Mouse (Mus musculus) left cerebral cortex, adult 2 months (tissue): ENCODE results near the gene Ubb. TPM values are rescaled to one million over a fixed set of nuclear protein-coding genes. Genes with fewer than 3 reads are reported as not detected.
"Not testable (repeated sequence)": the region's sequence is repeated elsewhere in the genome, so short reads cannot be mapped to it uniquely, and the experiment has no call there.

ENCODE experiments used
- DNase-seq, 2 experiments: peaks; one replicate each; pipeline ENCODE4 v3.0.0; 2021 to 2022; ENCODE audit warnings: low spot score in 2 of 2, mixed read lengths in 1 of 2; ENCODE audit errors: extremely low spot score in 1 of 2
- H3K27ac ChIP-seq: fragments of 200-600 bp; 2 replicates; pipeline ENCODE4 v1.8.1; 2022
- H3K4me3 ChIP-seq: fragments of 200-600 bp; 2 replicates; pipeline ENCODE4 v1.8.1; 2022
- CTCF ChIP-seq: fragments of 200-600 bp; IDR thresholded peaks from 2 replicates; pipeline ENCODE4 v1.8.1; 2022; ENCODE audit warnings: antibody characterized with exemption, mild to moderate bottlenecking, moderate library complexity
- intact Hi-C: fragments of 180-260 bp; cut with DNase I; formaldehyde crosslinking; loops from one replicate; pipeline ENCODE4 v1.15.1; 2025
- long read RNA-seq, 2 experiments: library from polyadenylated mRNA; stranded (forward); transcript quantifications; one replicate each; pipeline ENCODE4 v2.0.0; 2021; ENCODE audit warnings: borderline mapping rate in 2 of 2
- total RNA-seq, 2 experiments: library from RNA; stranded (reverse); gene quantifications; 2 replicates each; pipeline ENCODE4 v1.2.3; 2021

The Ubb gene
- total RNA-seq: 1,000 to 10,000 TPM; 1,603 to 1,693 TPM
- long read RNA-seq, experiment 1, transcript Ubb-201 (2 exons, 1,499 nt): major isoform, 3,583 of 3,621 reads
- long read RNA-seq, experiment 1, transcript Ubb-202 (2 exons, 890 nt): minor isoform, 6 of 3,621 reads
- long read RNA-seq, experiment 1, partial matches to known transcripts: 0 of 3,621 reads
- long read RNA-seq, experiment 1, other reads (novel, unspliced or antisense): 32 of 3,621 reads
- long read RNA-seq, experiment 2, transcript Ubb-201 (2 exons, 1,499 nt): major isoform, 2,316 of 2,343 reads
- long read RNA-seq, experiment 2, partial matches to known transcripts: 0 of 2,343 reads
- long read RNA-seq, experiment 2, other reads (novel, unspliced or antisense): 24 of 2,343 reads

GRCm38 (mm10) chr11:62550727-62551225 is at the start of gene Ubb:
Gene Ubb (plus strand): TSS chr11:62551171.
- peak; percentile 98 to 99 for DNase-seq
- Histone ChIP-seq H3K27ac (peak within 1 kb of the TSS; percentile 100), H3K4me3 (peak within 1 kb of the TSS; percentile 75)
- intact Hi-C loops: loop anchor here (1.0 to 2.0 kb wide), 2 partner anchors 25 to 94 kb away; no protein-coding TSS in a partner anchor
- TF ChIP-seq CTCF: no peak

DNA sequence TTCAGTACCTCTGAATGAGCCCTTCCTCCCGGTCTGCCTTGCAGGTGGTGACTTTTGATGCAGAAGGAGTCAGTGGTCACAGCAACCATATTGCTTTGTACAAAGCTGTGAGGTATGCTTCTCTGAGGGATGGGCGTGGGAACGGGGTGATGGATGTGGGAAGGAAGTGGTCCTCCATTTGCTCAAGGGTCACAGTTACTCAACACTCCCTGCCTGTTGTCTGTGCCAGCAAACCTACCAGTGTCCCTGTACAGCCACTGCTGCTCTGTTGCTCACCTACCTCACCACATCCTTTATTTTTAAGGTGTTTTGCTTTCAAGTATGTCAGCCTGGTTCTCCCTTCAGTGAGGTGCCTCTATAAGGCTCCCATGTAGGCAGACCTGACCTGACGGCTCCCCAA is 43.3 kb upstream of the Ubb start:
- TF ChIP-seq CTCF: no peak
- intact Hi-C loops: no loop called here
- Histone ChIP-seq H3K4me3 (no peak overlapping the region), H3K27ac (no peak overlapping the region)
- DNase-seq: no peak

- intact Hi-C loops, H3K4me3 ChIP-seq, H3K27ac ChIP-seq, DNase-seq: not testable (repeated sequence)
Observed at GRCm38 (mm10) chr11:62508365-62508764, 42.6 kb upstream of the Ubb start.

- intact Hi-C loops, H3K27ac ChIP-seq, H3K4me3 ChIP-seq, DNase-seq: not testable (repeated sequence)
Observed at GRCm38 (mm10) chr11:62508816-62509215, 42.2 kb upstream of the Ubb start.

- Histone ChIP-seq H3K4me3 (no peak overlapping the region), H3K27ac (no peak overlapping the region)
- no peak for TF ChIP-seq CTCF
- DNase-seq: no peak
- intact Hi-C loops: no loop called here
Observed at GRCm38 (mm10) chr11:62509571-62509970, 41.4 kb upstream of the Ubb start.

DNA sequence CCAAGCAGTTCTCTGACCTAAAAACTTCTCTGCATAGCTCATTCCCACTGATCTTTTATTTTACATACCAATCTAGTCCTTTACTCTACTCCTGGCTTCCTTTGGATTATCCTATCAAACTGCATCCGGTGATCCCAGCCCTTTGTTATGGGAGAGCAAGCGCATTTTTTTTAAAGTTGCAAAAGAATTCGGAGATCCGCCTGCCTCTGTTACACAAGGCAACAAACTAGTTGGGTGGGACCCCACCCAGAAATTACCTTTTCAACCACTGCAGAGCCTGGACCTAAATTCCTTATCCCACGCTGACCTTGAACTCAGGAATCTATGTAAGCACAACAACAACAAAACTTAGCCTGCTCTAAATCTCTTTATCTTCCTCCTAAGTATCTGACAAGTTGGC is 40.0 kb upstream of the Ubb start:
- no peak for TF ChIP-seq CTCF

GRCm38 (mm10) chr11:62511444-62512202 is 39.3 kb upstream of the Ubb start:
- H3K4me3 ChIP-seq: no peak overlapping the region
- intact Hi-C loops: no loop called here
- DNase-seq: no peak
- no peak for TF ChIP-seq CTCF
- no peak overlapping the region for H3K27ac ChIP-seq

More for the DNA sequence above, 40.0 kb upstream of the Ubb start:
- Histone ChIP-seq H3K4me3 (no peak overlapping the region), H3K27ac (no peak overlapping the region)
- intact Hi-C loops: no loop called here
- no peak for DNase-seq

- intact Hi-C loops: no loop called here
- no peak for DNase-seq
- no peak overlapping the region for H3K4me3 ChIP-seq
- no peak overlapping the region for H3K27ac ChIP-seq
- no peak for TF ChIP-seq CTCF
Observed at GRCm38 (mm10) chr11:62512529-62513080, 38.4 kb upstream of the Ubb start.

GRCm38 (mm10) chr11:62513311-62513710 is 37.7 kb upstream of the Ubb start:
- no peak overlapping the region for H3K4me3 ChIP-seq
- no peak overlapping the region for H3K27ac ChIP-seq
- DNase-seq: no peak
- TF ChIP-seq CTCF: no peak
- intact Hi-C loops: no loop called here

- no peak for DNase-seq
- Histone ChIP-seq H3K4me3 (no peak overlapping the region), H3K27ac (no peak overlapping the region)
- no peak for TF ChIP-seq CTCF
- intact Hi-C loops: no loop called here
Observed at GRCm38 (mm10) chr11:62518991-62519390, 32.0 kb upstream of the Ubb start.

- no peak for TF ChIP-seq CTCF
- intact Hi-C loops: no loop called here
Observed at GRCm38 (mm10) chr11:62522283-62522682, 28.7 kb upstream of the Ubb start.

DNA sequence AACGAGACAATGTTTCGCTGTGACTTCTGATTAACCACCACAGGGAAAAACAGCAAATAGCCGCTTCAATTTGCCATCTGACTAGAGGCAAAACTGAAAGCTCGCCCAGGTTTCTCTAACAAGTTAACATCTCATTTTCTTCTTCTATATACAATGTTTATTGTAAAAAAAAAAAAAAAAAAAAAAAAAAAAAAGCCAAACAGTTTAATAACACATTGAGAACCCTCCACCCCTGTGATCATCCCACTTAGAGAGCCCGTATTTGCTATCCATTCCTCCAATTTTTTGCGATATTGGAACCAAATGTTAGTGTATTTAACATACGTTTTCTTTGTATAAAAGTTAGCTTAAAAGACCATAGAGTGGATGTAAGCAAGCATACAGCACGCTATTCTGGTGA is 13.9 kb upstream of the Ubb start:
- Histone ChIP-seq H3K27ac (no peak overlapping the region), H3K4me3 (no peak overlapping the region; the same call in 1 of the 2 replicates)
- DNase-seq: no peak
- intact Hi-C loops: loop anchor here (5.0 kb wide), 1 partner anchor 80 kb away; the partner anchor contains the start of genes Ncor1 and Pigl
- no peak for TF ChIP-seq CTCF

More at GRCm38 (mm10) chr11:62522283-62522682, 28.7 kb upstream of the Ubb start:
- Histone ChIP-seq H3K4me3 (no peak overlapping the region), H3K27ac (no peak overlapping the region)
- DNase-seq: no peak
